Mouse (Mus musculus): ENCODE data around the gene Tecpr2.
A peak's percentile ranks its signal among the peaks of the same experiment; 100 is the strongest.
"Not testable (repeated sequence)": the region's sequence is repeated elsewhere in the genome, so short reads cannot be mapped to it uniquely, and the experiment has no call there.

Gene Tecpr2

DNA sequence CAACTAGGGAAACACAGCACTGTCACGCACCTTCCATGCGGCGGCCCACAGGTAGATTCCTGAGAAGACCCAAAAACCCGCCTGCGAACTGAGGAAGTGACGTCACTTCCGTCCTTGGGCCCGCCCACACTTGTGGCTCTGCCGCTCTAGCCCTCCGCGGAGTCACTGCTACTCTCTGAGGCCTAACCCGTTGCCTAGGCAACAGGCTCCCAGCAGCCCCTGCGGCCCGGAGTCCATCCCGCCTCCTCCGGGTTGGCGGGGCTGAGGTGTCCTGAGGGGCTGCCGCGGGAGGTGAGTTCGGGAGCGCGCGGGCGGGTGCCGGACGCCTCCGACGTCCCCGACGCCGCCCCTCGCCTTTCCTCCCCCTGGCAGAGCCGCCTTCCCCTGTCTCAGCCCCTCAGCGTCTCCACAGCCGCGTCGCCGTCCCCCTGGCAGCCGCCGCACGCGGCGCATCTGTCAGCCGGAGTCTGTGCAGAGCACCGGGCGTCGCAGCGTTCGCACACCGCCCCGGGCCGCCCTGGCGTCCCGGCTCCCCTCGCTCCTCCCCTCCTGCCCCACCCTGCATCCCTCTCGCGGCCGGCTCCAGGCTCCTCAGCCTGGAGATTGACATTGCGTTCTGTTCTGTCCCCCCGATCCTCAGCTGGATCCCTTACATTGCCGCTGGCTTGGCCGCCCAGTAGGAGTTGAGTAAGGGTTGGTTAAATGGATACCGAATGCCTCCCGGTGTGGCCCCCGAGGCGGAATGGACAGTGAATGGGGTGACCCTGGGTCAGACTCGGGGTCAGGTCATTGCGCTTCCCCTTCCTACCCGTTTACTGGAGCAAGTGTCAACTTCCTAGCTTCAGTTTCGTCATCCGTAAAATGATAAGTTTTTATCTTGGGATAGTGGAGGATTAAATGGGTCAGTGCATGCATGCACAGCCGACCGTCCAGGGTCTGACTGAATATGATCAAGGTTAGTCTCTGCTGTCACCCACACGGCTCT is at the start of gene Tecpr2, which contains the start of gene Cinp:
TSS of gene Tecpr2 (plus strand) at position 229 of the 985 bp plus-strand sequence.
TSS of gene Cinp (minus strand) at position 110 of the 985 bp plus-strand sequence.
- peak; percentile 98 for DNase-seq (ENCODE audit: low read depth, low spot score)

DNA sequence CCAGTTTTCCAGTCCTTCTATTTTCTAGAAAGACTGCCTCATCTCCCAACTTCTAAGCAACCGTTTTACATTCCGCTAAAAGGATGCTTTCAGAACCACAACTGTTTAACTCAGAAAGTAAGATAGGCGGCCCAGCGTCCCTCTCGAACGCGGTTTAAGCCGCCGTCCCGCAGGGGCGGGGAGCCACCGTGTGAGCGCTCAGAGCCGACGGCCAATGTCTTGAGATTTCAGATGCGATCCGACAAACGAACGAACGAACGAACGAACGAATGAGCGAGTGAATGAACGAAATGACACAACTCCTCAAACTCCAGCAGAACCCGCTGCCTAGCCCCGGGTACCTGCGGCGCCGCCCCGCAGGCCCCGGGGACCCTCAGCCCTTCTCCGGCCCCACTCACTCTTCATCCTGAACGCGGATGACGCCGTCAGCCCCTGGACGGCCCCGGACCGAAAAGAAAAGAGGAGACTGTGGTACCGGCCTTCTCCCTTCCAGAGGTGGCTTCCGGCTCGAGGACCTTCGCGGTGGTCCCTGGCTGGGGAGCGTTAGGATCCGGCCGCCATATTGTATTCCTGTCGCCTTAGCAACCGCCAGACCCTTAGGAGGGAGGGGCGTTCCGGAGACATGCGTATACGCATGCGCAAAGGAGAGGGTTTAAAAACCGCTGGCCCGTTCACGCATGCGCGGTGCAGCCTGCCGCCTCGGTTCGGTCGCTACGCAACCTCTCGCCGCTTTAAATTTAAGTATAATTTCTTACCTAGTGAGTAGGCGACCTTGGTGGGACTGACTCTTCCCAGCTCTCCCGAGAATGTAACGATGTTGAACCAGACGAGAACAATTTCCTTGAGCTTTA is 48.5 kb upstream of the Tecpr2 start, which contains the start of gene Mok:
TSS of gene Mok (minus strand) at position 592 of the 851 bp plus-strand sequence.
- peak; percentile 85 for DNase-seq (ENCODE audit: low read depth, low spot score)

DNA sequence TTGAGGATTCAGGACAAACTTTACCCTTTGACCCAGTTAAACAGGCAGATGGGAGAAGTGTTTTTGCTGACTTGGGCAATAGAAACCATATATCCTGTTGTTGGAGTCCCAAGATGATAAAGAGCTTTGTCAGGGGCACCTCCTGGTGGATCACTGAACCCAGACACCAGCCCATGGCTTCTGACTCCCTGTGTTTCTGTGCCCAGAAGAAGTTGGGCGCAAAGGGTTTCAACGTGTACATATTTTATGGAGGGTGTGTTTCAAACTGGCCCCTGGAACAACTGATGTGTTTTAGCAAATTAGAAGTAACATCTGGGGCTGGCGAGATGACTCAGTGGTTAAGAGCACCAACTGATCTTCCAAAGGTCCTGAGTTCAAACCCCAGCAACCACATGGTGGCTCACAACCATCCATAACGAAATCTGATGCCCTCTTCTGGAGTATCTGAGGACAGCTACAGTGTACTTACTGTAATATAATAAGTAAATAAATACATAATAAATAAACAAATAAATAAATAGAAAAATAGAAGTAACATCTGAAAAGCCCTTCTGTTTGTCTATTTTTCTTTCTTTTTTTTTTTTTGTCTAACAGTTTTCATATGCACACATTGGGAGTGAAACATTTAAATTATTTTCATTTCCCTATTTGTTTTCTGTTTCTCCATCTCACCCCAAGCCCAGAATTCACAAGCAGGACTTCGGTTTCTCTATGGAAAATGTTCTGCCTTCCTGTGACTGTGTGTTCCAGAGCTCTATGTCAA is 47.2 kb upstream of the Tecpr2 start:
- no peak for DNase-seq (ENCODE audit: low read depth, low spot score)

DNA sequence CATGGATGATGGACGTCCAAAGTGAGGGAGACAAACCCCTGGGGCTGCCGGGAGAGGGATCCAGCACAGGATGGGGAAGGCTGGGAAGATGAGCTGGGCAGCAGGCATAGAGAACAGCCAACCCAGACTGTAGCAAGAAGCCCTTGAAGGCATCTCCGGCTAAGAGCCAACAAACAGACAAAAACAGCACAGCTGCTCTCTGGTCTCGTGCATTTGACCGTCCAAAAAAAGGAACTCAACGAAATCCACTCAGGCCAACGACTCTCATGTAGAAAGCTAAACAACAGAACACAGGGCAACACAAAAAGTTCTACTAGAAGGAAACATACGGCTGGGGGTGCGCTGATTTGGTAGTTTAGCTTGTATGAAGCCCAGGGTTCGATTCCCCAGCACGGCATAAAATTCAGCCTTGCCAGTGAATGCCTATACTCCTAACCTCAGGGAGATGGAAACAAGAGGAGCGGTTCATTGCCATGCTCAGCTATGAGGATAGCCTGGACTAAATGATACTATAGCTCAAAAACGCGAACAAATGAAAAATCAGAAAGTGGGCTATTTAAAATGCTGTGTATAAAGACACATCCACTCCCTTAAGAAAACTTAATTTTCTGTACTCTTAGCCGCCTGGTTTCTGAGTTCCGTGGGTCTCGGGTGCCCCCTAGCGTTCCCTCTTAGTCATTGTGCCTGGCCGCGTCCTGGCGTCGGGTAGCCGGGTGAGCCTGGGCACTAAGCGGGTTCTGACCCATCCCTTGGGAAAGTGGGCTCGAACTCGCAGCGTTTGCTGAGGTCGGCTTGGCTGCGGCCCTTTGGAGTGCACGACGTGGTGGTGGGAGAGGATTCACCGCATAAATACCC is 45.6 kb upstream of the Tecpr2 start:
- DNase-seq (ENCODE audit: low read depth, low spot score) = no peak

DNA sequence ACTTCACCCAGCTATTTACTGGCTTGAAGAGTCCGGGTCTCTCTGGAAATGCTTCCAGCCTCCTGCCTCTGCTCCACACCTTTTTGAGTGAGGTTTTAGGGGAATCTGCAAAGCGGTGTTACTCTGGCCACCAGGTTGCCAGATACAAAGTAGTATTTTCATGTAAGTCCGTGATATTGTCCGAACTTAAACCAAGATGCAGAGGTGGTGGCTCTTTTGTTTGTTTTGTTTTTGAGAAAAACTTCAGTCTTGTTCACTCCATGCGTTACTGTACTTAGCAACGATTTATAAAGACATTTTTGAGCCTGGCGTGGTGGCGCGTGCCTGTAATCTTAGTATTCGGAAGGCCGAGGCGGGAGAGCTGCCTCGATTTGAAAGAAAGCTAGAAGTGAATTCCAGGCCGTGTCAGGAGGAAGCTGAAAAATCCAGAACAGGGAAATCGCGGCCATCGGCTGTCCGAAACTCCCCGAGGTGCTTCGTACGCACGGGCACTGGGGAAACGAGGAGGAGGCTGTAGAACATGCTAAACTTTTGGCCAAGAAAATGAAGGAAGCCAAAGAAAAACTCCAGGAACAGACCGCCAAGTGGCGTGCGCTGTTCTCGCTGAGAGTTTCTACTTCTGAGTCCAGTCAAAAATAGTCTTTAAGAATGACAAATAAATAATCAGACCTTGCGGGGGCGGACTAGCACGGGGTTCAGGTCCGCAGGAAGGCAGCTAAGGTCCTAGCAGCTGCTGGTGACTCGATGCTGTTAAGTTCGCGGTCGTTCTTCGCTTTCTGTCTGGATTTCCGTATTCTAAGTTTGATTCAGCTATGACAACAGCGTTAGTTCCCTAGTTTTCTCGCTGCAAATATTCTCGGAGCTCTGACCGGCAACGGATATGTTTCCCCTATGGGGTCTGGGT is 44.6 kb upstream of the Tecpr2 start:
- DNase-seq (ENCODE audit: low read depth, low spot score) = no peak

DNA sequence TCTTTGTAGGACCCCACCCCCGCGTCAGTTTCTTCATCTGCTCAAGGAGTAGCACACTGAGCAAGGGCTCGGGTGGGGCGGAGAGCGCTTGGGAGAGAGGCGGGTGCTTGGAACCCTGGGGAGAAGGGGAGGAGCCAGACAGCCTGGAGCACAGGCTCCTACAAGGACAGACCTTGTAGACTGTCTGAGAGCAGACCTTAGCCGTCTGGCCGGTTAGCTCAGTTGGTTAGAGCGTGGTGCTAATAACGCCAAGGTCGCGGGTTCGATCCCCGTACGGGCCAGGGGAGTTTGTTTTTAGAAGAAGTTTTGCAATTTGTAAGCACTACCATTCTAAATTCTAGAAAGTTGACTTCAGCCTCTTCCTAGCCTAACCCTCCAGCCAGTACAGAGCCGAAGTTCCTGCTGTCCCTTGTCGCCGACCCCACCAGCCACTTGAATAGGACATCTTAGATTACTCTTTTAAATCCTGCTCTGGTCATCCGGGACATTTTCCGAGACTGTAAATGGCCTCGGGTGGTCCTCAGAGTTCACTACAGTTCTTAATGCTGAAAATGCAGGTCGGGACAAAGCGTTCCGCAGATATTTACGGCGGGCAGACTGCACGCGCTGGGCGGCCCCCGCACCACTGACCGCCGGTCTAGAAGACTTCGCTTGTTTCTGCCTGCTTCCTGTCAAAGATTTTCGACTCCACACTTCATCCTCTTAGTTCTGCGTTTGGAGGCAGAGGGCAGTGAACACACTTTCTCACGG is 43.8 kb upstream of the Tecpr2 start:
- DNase-seq (ENCODE audit: low read depth, low spot score) = no peak

DNA sequence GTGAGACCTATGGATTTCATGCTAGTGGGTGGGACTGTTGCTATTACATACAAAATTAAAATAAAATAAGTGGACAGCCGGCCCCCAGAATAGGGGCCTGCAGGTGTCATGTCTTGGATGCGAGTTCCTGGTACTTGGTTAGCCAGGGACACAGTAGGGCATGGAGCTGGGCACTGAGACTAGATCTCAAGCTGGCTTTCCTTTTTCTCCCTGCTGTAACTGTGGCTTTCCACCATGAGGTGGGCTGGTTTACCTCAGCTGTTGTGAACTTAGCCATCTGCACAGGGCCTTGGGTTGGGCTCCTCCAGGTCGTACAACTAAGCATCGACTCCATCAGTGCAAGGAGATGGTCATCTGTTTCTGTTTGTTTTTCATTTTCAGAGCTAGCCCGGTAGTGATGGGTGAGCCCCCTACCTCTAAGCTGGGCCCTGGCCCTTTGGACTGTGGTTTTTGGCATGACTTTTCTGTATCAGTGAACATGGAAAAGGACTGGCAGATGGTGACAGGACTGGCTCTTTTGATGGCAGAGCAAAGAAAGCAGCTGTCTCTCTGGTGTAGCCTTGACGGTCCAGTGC is 42.8 kb upstream of the Tecpr2 start:
- no peak for DNase-seq (ENCODE audit: low read depth, low spot score)

DNA sequence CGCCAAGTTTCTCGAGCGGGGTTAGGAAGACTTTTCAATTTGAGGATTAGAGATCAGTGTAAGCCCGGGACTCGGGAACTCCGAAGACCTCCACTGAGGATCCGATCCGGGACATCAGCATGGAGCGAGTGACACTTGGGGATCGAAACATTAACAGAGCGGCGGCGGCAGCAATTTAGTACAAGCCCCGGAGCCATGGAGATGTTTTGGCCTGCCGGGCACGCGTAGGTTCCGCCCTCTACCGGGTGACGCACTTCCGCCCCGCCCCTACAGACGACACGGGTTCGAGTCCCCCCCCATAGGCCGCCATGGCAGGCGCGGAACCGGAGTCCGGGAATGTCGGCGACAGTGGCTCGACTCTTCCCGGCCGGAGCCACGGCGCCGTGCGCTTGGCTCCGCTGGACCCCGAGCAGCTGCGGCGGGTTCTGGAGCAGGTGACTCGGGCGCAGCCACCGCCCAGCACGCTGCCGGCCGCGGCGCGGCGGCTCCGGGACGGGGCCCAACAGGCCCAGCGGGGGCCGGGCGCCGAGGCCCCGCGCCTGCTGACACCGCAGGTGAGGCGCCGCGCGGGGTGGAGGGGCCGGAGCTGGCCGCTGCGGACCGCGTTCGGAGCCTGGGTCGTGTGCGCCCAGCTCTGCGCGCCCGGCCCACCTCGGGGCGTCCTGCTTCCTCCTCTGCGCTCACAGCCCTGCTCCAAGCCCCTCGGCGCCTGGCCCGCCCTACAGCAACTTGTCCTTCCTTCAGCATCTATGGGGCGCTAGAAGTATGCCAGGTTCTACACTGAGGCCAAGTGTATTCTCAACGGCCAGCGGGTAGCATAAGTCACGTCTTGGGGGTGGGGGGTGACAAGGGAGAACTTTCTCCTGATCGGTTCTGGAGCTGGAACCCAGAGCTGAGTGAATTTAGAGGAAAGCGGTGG is 38.8 kb upstream of the Tecpr2 start, which contains the start of gene Zfp839:
TSS of gene Zfp839 (plus strand) at position 244 of the 919 bp plus-strand sequence.
- DNase-seq (ENCODE audit: low read depth, low spot score) = peak; percentile 67

DNA sequence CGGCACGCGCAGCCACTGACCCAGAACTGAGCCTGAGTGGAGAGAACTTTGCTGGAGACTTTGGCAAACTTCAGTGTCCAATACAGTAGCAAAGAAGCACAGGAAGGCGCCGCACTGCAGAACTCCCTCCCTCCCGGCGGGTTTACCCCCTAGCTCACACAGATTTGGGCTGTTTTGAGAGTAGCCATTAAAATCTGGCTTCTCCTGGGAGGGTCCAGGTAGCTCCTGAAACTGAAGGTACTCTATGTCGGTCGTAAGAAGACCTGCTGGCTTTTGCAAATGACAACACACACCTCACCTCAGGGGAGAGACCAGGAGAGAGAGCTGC is 38.2 kb upstream of the Tecpr2 start:
- no peak for DNase-seq (ENCODE audit: low read depth, low spot score)

DNA sequence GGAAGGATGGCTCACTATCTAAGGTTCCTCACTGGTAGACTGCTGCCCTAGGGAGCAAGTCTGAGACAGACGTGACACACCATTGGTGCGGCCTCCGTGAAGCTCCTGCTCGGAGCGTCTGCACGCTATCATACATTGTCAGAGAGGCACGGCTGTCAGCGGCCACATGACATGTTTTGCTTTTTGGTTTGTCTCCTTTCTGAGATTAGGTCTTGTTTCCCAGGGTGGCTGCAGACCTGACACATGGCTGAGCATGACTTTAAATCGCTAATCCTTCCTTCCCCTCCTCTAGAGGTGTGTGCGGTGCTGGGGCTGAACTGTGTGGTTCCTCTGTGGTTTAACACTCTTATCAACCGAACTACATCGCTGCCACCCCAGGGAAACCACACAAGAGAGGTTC is 37.6 kb upstream of the Tecpr2 start:
- no peak for DNase-seq (ENCODE audit: low read depth, low spot score)

DNA sequence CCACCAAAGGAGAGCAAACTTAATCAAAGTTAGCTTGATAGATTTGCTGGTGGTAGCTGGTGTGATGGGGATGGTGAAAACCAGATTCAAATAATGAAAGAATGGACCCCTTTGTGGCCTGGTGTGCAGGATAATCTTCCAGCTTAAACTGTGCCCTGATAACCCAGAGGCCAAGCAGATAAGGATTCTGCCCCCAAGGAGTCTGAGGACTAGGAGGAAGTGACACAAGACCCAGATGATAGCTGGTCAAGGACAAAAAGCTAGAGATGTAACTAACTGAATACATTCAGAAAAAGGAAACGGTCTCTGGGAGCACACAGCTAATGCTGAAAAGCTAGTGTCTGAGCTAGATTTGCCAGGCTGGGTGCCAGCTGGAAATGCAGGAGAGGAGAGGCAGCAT is 37.1 kb upstream of the Tecpr2 start:
- no peak for DNase-seq (ENCODE audit: low read depth, low spot score)

DNA sequence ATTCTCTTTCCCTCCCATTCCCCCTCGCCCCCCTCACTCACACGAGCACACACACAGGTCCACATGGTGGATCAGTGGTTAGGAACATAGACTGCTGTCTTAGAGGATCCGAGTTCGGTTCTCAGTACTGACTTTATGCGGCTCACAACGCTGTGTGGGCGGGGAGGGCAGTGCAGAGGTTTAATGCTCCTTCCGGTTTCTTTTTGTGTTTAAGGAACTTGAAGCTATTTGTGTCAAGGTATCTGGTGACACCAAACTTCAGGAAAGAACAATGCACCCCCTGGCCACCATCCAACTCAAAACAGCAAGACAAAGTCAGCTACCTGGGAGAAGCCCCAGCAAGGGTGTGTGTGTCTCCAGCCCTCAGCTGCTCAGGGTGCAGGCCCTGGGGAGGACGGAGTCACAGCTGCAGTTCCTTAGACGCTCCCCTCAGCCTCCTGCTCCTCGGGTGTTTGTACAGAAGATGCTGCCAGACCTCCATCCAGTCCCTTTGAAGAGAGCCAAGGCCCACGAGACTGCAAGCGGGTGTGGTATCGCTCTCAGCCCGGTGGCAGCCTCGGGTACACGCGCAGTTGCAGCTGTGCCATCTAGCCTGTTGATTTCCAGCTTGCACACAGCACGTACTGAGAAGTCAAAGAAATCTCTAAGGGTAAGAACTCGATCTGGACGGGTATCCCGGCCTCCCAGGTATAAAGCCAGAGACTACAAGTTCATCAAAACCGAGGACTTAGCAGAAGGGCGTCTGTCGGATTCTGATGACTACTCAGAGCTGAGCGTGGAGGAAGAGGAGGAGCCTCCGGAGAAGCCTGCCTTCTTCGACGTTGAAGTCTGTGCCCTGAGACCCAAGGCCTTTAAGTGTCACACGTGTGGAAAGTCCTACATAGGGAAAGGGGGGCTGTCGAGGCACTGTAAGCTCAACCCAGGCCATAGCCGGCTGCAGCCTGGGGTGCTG is 34.0 kb upstream of the Tecpr2 start:
- DNase-seq (ENCODE audit: low read depth, low spot score) = no peak

DNA sequence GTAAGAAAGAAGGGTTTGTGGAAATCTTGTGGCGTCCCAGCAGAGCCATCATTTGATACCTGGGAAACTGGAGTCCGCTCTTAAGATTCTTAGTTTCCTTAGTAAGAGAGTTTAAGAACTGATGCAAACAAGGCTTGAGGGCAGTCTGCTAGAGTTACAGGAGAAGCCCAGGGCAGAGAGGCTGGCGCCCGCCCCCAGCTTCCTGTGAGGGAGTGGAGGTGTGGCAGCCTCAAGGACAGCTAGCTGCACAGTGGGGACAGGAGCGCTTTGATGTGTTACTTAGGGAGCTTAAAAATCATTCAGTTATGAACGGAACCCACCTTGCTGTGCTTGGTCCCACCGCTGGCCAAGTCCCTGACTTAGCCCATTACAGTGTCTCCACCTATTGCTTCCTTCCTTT is 31.9 kb upstream of the Tecpr2 start:
- no peak for DNase-seq (ENCODE audit: low read depth, low spot score)

DNA sequence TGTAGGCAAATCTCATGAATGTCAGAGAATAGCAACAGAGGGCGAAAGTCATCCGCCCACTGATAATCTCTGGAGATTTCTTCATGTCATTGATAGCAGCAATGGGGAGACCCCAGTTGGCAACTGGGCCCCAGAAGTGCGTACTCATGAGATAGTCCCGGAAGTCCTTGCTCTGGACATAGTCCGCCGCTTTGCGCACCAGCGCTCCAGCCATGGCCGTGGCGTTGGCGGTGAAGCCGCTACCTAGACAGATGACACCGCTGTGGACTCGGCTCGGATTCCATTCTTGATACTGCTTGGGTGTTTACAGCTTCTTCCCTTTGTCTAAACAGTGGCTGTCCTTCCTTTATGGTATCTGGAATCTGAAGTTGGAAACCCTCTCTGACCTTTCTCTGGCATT is 30.4 kb upstream of the Tecpr2 start:
- DNase-seq (ENCODE audit: low read depth, low spot score) = not testable (repeated sequence)

DNA sequence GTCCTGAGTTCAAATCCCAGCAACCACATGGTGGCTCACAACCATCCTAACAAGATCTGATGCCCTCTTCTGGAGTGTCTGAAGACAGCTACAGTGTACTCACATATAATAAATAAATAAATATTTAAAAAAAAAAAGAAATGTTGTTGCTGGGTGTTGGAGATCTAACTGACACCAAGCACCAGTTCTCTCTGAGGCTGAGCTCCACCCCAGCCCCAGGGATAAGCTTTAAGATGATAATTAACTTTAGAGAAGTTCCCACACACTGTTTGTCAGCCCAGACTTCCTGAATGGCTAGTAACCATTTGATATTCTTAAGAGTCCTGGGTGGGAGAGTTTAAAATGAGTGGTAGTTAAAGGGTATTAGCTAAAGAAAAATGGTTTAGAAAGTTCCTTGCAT is 28.8 kb upstream of the Tecpr2 start:
- DNase-seq (ENCODE audit: low read depth, low spot score) = no peak

DNA sequence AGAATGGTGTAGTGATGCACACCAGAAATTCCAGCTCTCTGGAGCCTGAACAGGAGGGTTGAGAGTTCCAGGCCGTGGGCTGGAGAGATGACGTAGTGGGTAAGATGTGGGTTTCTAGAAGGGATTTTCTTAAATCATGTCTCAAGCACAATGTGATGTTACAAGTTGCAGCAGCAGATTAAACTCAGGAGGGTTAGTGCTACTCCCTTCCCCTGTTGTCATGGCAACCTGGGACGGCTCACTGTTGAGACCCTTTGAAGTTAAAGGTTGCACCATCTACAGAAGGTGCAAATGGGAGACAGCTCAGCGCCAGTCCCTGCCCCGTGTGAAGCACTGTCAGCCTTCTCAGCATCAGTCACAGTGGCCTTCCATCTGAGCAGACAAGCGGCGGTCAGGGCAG is 27.8 kb upstream of the Tecpr2 start:
- DNase-seq (ENCODE audit: low read depth, low spot score) = no peak

Measured in telencephalon, adult 2 months (tissue).